Mouse (Mus musculus) limb, embryonic 14.5 days (tissue): ENCODE data around the gene Stk39. TPM values are rescaled to one million over a fixed set of nuclear protein-coding genes. Genes with fewer than 3 reads are reported as not detected.

Experiments
- ATAC-seq: fragments of 200-750 bp; cut with Nextera tagmentation; 2 replicates; pipeline ENCODE4 v1.8.0; 2017; ENCODE audit warnings: low read depth, moderate number of reproducible peaks, moderate TSS enrichment; ENCODE audit not compliant: low FRiP score
- DNase-seq: peaks from one replicate; pipeline ENCODE4 v3.0.0-alpha.2; 2015; ENCODE audit warnings: low spot score
- H3K27ac ChIP-seq: fragments of 300-500 bp; sonication (generic); replicated peaks from 2 replicates; pipeline ENCODE4 v1.5.1; 2014; ENCODE audit warnings: low read depth, mild to moderate bottlenecking, low read length, moderate library complexity, mixed read lengths
- H3K27me3 ChIP-seq: fragments of 300-500 bp; sonication (generic); 2 replicates; pipeline ENCODE4 v1.6.1; 2014; ENCODE audit warnings: low read length, mixed read lengths; ENCODE audit not compliant: control insufficient read depth, insufficient read depth
- H3K36me3 ChIP-seq: fragments of 300-500 bp; sonication (generic); 2 replicates; pipeline ENCODE4 v1.6.1; 2014; ENCODE audit warnings: mild to moderate bottlenecking, low read length, moderate library complexity, mixed read lengths; ENCODE audit not compliant: control insufficient read depth, insufficient read depth
- H3K4me1 ChIP-seq: fragments of 300-500 bp; sonication (generic); 2 replicates; pipeline ENCODE4 v1.6.1; 2014; ENCODE audit warnings: antibody characterized with exemption, low read length, mixed read lengths; ENCODE audit not compliant: control insufficient read depth, insufficient read depth
- H3K4me2 ChIP-seq: fragments of 300-500 bp; sonication (generic); replicated peaks from 2 replicates; pipeline ENCODE4 v1.6.1; 2014; ENCODE audit warnings: low read depth, mild to moderate bottlenecking, low read length, moderate library complexity; ENCODE audit not compliant: severe bottlenecking
- H3K4me3 ChIP-seq: fragments of 300-500 bp; sonication (generic); replicated peaks from 2 replicates; pipeline ENCODE4 v1.5.1; 2014; ENCODE audit warnings: low read length
- H3K9ac ChIP-seq: fragments of 300-500 bp; sonication (generic); 2 replicates; pipeline ENCODE4 v1.6.1; 2014; ENCODE audit warnings: mild to moderate bottlenecking, low read depth, low read length, moderate library complexity; ENCODE audit not compliant: severe bottlenecking
- H3K9me3 ChIP-seq: fragments of 300-500 bp; sonication (generic); 2 replicates; pipeline ENCODE4 v1.6.1; 2016; ENCODE audit warnings: low read length; ENCODE audit not compliant: control insufficient read depth
- POLR2A ChIP-seq: fragments of 200-500 bp; IDR thresholded peaks from 2 replicates; pipeline ENCODE4 v1.8.0; 2012; ENCODE audit warnings: inconsistent platforms, mild to moderate bottlenecking, moderate library complexity, borderline replicate concordance; ENCODE audit not compliant: insufficient read depth, insufficient read length; ENCODE audit errors: extremely low read depth
- WGBS: fragments of 180-500 bp; shearing (Covaris S2); extraction: QIAGEN DNeasy Blood & Tissue Kit; methylation state at CpG from one replicate; pipeline ENCODE4 v1.1.7; 2014; 5-methylcytosine and 5-hydroxymethylcytosine counted together
- polyA plus RNA-seq, 2 experiments: library from polyadenylated mRNA; depleted of rRNA in 1 of 2; stranded (reverse) in 1 of 2; unstranded in 1 of 2; fragments of >200 nt; fragmentation: Nextera tagmentation in 1 of 2; extraction: Ambion mirVana in 1 of 2; gene quantifications; 2 replicates each; pipeline versions ENCODE4 v1.2.1 to v1.2.3; 2012 to 2014

Stk39 gene
- polyA plus RNA-seq, 2 experiments: 14.9 to 16.8 TPM

- TF ChIP-seq POLR2A: no peak
- H3K4me1 ChIP-seq: no peaks in the 10 kb centered on the region
- H3K27me3 ChIP-seq: no peaks in the 10 kb centered on the region
- no peak for ATAC-seq
- H3K9me3 ChIP-seq: no peaks in the 10 kb centered on the region
- 59% methylated on average over 14 of the region's 14 CpGs for WGBS
- H3K9ac ChIP-seq: no peak overlapping the region
- no peak overlapping the region for H3K4me2 ChIP-seq
- DNase-seq: no peak
- H3K4me3 ChIP-seq: no peak overlapping the region
- H3K36me3 ChIP-seq: no peaks in the 10 kb centered on the region
- H3K27ac ChIP-seq: no peak overlapping the region
These were observed 84.1 kb downstream of the Stk39 start for GRCm38 (mm10) chr2:68387824-68388582.

GRCm38 (mm10) chr2:68386313-68386863, 85.7 kb downstream of the Stk39 start:
- Histone ChIP-seq H3K4me3 (no peak overlapping the region), H3K9ac (no peak overlapping the region), H3K27ac (no peak overlapping the region), H3K4me1 (no peaks in the 10 kb centered on the region), H3K4me2 (no peak overlapping the region), H3K36me3 (no peaks in the 10 kb centered on the region), H3K27me3 (no peaks in the 10 kb centered on the region), H3K9me3 (no peaks in the 10 kb centered on the region)
- WGBS: 76% methylated on average over 10 of the region's 10 CpGs
- TF ChIP-seq POLR2A: no peak
- no peak for DNase-seq
- no peak for ATAC-seq

GRCm38 (mm10) chr2:68385654-68386312, 86.3 kb downstream of the Stk39 start:
- Histone ChIP-seq H3K27me3 (no peaks in the 10 kb centered on the region), H3K9me3 (no peaks in the 10 kb centered on the region), H3K4me2 (no peak overlapping the region), H3K9ac (no peak overlapping the region), H3K27ac (no peak overlapping the region), H3K36me3 (no peaks in the 10 kb centered on the region), H3K4me1 (no peaks in the 10 kb centered on the region), H3K4me3 (no peak overlapping the region)
- 75% methylated on average over 9 of the region's 9 CpGs for WGBS
- ATAC-seq (no peak), DNase-seq (no peak)
- no peak for TF ChIP-seq POLR2A

GRCm38 (mm10) chr2:68383964-68384363, 88.1 kb downstream of the Stk39 start:
- Histone ChIP-seq H3K9ac (no peak overlapping the region), H3K4me3 (no peak overlapping the region), H3K27me3 (no peaks in the 10 kb centered on the region), H3K27ac (no peak overlapping the region), H3K36me3 (no peaks in the 10 kb centered on the region), H3K9me3 (no peaks in the 10 kb centered on the region), H3K4me1 (no peaks in the 10 kb centered on the region), H3K4me2 (no peak overlapping the region)
- ATAC-seq (no peak), DNase-seq (no peak)
- TF ChIP-seq POLR2A: no peak
- 85% methylated on average over 4 of the region's 4 CpGs for WGBS

- H3K4me2 ChIP-seq: no peak overlapping the region
- no peaks in the 10 kb centered on the region for H3K9me3 ChIP-seq
- TF ChIP-seq POLR2A: no peak
- no peaks in the 10 kb centered on the region for H3K36me3 ChIP-seq
- 60% methylated on average over 11 of the region's 11 CpGs for WGBS
- DNase-seq (no peak), ATAC-seq (no peak)
- H3K4me1 ChIP-seq: no peaks in the 10 kb centered on the region
- no peak overlapping the region for H3K9ac ChIP-seq
- H3K27ac ChIP-seq: no peak overlapping the region
- no peak overlapping the region for H3K4me3 ChIP-seq
- no peaks in the 10 kb centered on the region for H3K27me3 ChIP-seq
These were observed 89.5 kb downstream of the Stk39 start for GRCm38 (mm10) chr2:68382394-68383059.
